Mouse (Mus musculus): ENCODE data around the gene Tesc.

Tesc gene

GRCm38 (mm10) chr5:118043761-118044160 is 16.2 kb downstream of the Tesc start:
- no peak for DNase-seq (ENCODE audit: low spot score)

GRCm38 (mm10) chr5:118044907-118045306 is 17.4 kb downstream of the Tesc start:
- DNase-seq (ENCODE audit: low spot score) = no peak

- no peak for DNase-seq (ENCODE audit: low spot score)
Observed at GRCm38 (mm10) chr5:118045385-118045784, 17.8 kb downstream of the Tesc start.

GRCm38 (mm10) chr5:118047091-118047757 is 19.7 kb downstream of the Tesc start:
- DNase-seq (ENCODE audit: low spot score) = no peak

- DNase-seq (ENCODE audit: low spot score) = no peak
Observed at GRCm38 (mm10) chr5:118048412-118048811, 20.9 kb downstream of the Tesc start.

- DNase-seq (ENCODE audit: low spot score) = no peak
Observed at GRCm38 (mm10) chr5:118048928-118049327, 21.4 kb downstream of the Tesc start.

GRCm38 (mm10) chr5:118050743-118051142 is 23.2 kb downstream of the Tesc start:
- DNase-seq (ENCODE audit: low spot score) = no peak

- DNase-seq (ENCODE audit: low spot score) = no peak
Observed at GRCm38 (mm10) chr5:118051981-118052662, 24.6 kb downstream of the Tesc start.

GRCm38 (mm10) chr5:118053205-118053604 is 25.7 kb downstream of the Tesc start:
- no peak for DNase-seq (ENCODE audit: low spot score)

- DNase-seq (ENCODE audit: low spot score) = no peak
Observed at GRCm38 (mm10) chr5:118057508-118058111, 30.1 kb downstream of the Tesc start.

- DNase-seq (ENCODE audit: low spot score) = no peak
Observed at GRCm38 (mm10) chr5:118058858-118059257, 31.3 kb downstream of the Tesc start.

- DNase-seq (ENCODE audit: low spot score) = no peak
Observed at GRCm38 (mm10) chr5:118059646-118060045, 32.1 kb downstream of the Tesc start.

GRCm38 (mm10) chr5:118061391-118061790 is 33.8 kb downstream of the Tesc start:
- no peak for DNase-seq (ENCODE audit: low spot score)

- no peak for DNase-seq (ENCODE audit: low spot score)
Observed at GRCm38 (mm10) chr5:118063181-118063621, 35.7 kb downstream of the Tesc start.

GRCm38 (mm10) chr5:118064284-118064901 is 36.9 kb downstream of the Tesc start:
- no peak for DNase-seq (ENCODE audit: low spot score)

- DNase-seq (ENCODE audit: low spot score) = peak; percentile 63
Observed at GRCm38 (mm10) chr5:118065516-118066255, 38.1 kb downstream of the Tesc start.

- peak; percentile 94 for DNase-seq (ENCODE audit: low spot score)
Observed at GRCm38 (mm10) chr5:118066828-118067227, 39.3 kb downstream of the Tesc start.

GRCm38 (mm10) chr5:118067572-118067971 is 40.0 kb downstream of the Tesc start:
- no peak for DNase-seq (ENCODE audit: low spot score)

- no peak for DNase-seq (ENCODE audit: low spot score)
Observed at GRCm38 (mm10) chr5:118067984-118068494, 40.5 kb downstream of the Tesc start.

- peak; percentile 77 for DNase-seq (ENCODE audit: low spot score)
Observed at GRCm38 (mm10) chr5:118069315-118069714, 41.8 kb downstream of the Tesc start.

GRCm38 (mm10) chr5:118071766-118072165 is 44.2 kb downstream of the Tesc start:
- no peak for DNase-seq (ENCODE audit: low spot score)
